Mouse (Mus musculus) heart, postnatal 0 days (tissue): ENCODE results near the gene Eea1.

Experiments
- CTCF ChIP-seq: IDR thresholded peaks from 2 replicates; pipeline ENCODE4 v1.5.1; 2016; ENCODE audit warnings: antibody characterized with exemption, control low read depth, low read depth
- EP300 ChIP-seq: IDR thresholded peaks from 2 replicates; pipeline ENCODE4 v1.6.1; 2016; ENCODE audit warnings: antibody characterized with exemption, low read depth

DNA sequence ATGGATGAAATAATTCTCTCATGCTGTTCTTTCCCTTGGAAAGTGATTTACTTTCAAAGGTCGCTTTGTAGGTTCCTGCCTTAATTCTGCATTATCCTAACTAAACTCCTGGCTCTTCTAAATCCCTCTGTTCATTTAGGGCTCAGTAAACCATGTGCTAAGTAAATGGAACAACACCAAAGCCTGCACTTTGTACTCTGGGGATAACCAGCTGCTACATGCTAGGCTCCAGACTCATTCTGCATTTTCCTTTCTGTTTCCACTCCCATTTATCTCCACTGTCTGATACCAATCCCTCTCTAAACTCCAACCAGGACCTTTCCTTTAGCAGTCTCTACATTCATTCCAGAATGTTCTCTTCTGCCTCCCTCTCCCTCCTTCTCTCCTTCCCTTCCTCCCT is 149.3 kb downstream of the Eea1 start:
- no peak for TF ChIP-seq CTCF
- no peak for TF ChIP-seq EP300
